Mouse (Mus musculus): ENCODE data around the gene Thumpd3. TPM values are rescaled to one million over a fixed set of nuclear protein-coding genes. Genes with fewer than 3 reads are reported as not detected.
A peak's percentile ranks its signal among the peaks of the same experiment; 100 is the strongest.

Thumpd3 gene
- total RNA-seq, 1 experiment, result 63.6 TPM

GRCm38 (mm10) chr6:113079492-113079891 lies 33.5 kb downstream of the Thumpd3 start:
- in situ Hi-C loops (cut with MboI; ENCODE audit: low sequenced_read_pairs in 2 of 2, unreplicated experiment in 2 of 2), result no loop called here
- peaks cover 4 to 16% of the 10 kb centered on the region in 2 experiments; a peak in 3 of 4 replicates for H3K4me1 ChIP-seq (ENCODE audit: control insufficient read depth in 2 of 2, insufficient read depth in 2 of 2, low read length in 2 of 2, poor library complexity in 1 of 2)
- TF ChIP-seq HCFC1 (IDR thresholded peaks at IDR 0.05; ENCODE audit: borderline replicate concordance, insufficient read depth, low read length) (no peak), MAFK (IDR thresholded peaks at IDR 0.05; ENCODE audit: insufficient read depth, low read depth, low read length) (no peak), CHD2 (IDR thresholded peaks at IDR 0.05; ENCODE audit: low read depth, low read length) (no peak), ZC3H11A (IDR thresholded peaks at IDR 0.05; ENCODE audit: borderline replicate concordance, low read depth, low read length) (no peak), ZNF384 (IDR thresholded peaks at IDR 0.05; ENCODE audit: low read depth, low read length) (no peak)
- H3K4me3 ChIP-seq (ENCODE audit: insufficient read depth in 1 of 2, low read depth in 1 of 2, low read length in 2 of 2, poor library complexity in 1 of 2, severe bottlenecking in 1 of 2), result peak overlapping the region; percentile 52 to 86
- peaks cover 2% of the 10 kb centered on the region; the same call in 1 of the 2 replicates for H3K36me3 ChIP-seq (ENCODE audit: control insufficient read depth, insufficient read depth, low read length, poor library complexity, severe bottlenecking)
- H3K27ac ChIP-seq (ENCODE audit: insufficient read depth, low read depth, low read length, poor library complexity, severe bottlenecking), result peak overlapping the region; percentile 40; the same call in 1 of the 2 replicates
- H3K9ac ChIP-seq (ENCODE audit: insufficient read depth, low read depth, low read length, poor library complexity, severe bottlenecking), result peak overlapping the region; percentile 66
- no peak for DNase-seq (ENCODE audit: low read depth, low spot score)
- no peaks in the 10 kb centered on the region for H3K9me3 ChIP-seq (ENCODE audit: control insufficient read depth, insufficient read depth, low read depth, low read length)

- TF ChIP-seq ZNF384 (IDR thresholded peaks at IDR 0.05; ENCODE audit: low read depth, low read length) (peak; percentile 50; the same call in 1 of the 2 replicates), CHD2 (IDR thresholded peaks at IDR 0.05; ENCODE audit: low read depth, low read length) (no peak)
- H3K4me3 ChIP-seq (ENCODE audit: insufficient read depth in 1 of 2, low read depth in 1 of 2, low read length in 2 of 2, poor library complexity in 1 of 2, severe bottlenecking in 1 of 2), result peak overlapping the region in 1 of 2 experiments; percentile 11; a peak in 2 of 4 replicates
- 0 out of 2 replicates have a peak, but pooled peaks cover 2% of the 10 kb centered on the region for H3K36me3 ChIP-seq (ENCODE audit: control insufficient read depth, insufficient read depth, low read length, poor library complexity, severe bottlenecking)
- no peak overlapping the region for H3K9ac ChIP-seq (ENCODE audit: insufficient read depth, low read depth, low read length, poor library complexity, severe bottlenecking)
- in situ Hi-C loops (cut with MboI; ENCODE audit: low sequenced_read_pairs in 2 of 2, unreplicated experiment in 2 of 2), result no loop called here
- peaks cover 4 to 23% of the 10 kb centered on the region in 2 experiments; a peak in 3 of 4 replicates for H3K4me1 ChIP-seq (ENCODE audit: control insufficient read depth in 2 of 2, insufficient read depth in 2 of 2, low read length in 2 of 2, poor library complexity in 1 of 2)
- no peak overlapping the region; the same call in 1 of the 2 replicates for H3K27ac ChIP-seq (ENCODE audit: insufficient read depth, low read depth, low read length, poor library complexity, severe bottlenecking)
- H3K9me3 ChIP-seq (ENCODE audit: control insufficient read depth, insufficient read depth, low read depth, low read length), result no peaks in the 10 kb centered on the region
- DNase-seq (ENCODE audit: low read depth, low spot score), result peak; percentile 38
Observed at GRCm38 (mm10) chr6:113082229-113082628, 36.2 kb downstream of the Thumpd3 start.

- no peak for DNase-seq (ENCODE audit: low read depth, low spot score)
- TF ChIP-seq ZNF384 (IDR thresholded peaks at IDR 0.05; ENCODE audit: low read depth, low read length), result no peak
- no peak for TF ChIP-seq HCFC1 (IDR thresholded peaks at IDR 0.05; ENCODE audit: borderline replicate concordance, insufficient read depth, low read length)
- no peak for TF ChIP-seq ZC3H11A (IDR thresholded peaks at IDR 0.05; ENCODE audit: borderline replicate concordance, low read depth, low read length)
- no peak for TF ChIP-seq MAFK (IDR thresholded peaks at IDR 0.05; ENCODE audit: insufficient read depth, low read depth, low read length)
- no peak for TF ChIP-seq CHD2 (IDR thresholded peaks at IDR 0.05; ENCODE audit: low read depth, low read length)
- Histone ChIP-seq H3K36me3 (ENCODE audit: control insufficient read depth, insufficient read depth, low read length, poor library complexity, severe bottlenecking) (0 out of 2 replicates have a peak, but pooled peaks cover 2% of the 10 kb centered on the region), H3K9ac (ENCODE audit: insufficient read depth, low read depth, low read length, poor library complexity, severe bottlenecking) (no peak overlapping the region), H3K4me3 (ENCODE audit: insufficient read depth in 1 of 2, low read depth in 1 of 2, low read length in 2 of 2, poor library complexity in 1 of 2, severe bottlenecking in 1 of 2) (no peak overlapping the region), H3K4me1 (ENCODE audit: control insufficient read depth in 2 of 2, insufficient read depth in 2 of 2, low read length in 2 of 2, poor library complexity in 1 of 2) (peaks cover 2 to 23% of the 10 kb centered on the region in 2 experiments; a peak in 3 of 4 replicates), H3K27ac (ENCODE audit: insufficient read depth, low read depth, low read length, poor library complexity, severe bottlenecking) (no peak overlapping the region), H3K9me3 (ENCODE audit: control insufficient read depth, insufficient read depth, low read depth, low read length) (no peaks in the 10 kb centered on the region)
- in situ Hi-C loops (cut with MboI; ENCODE audit: low sequenced_read_pairs in 2 of 2, unreplicated experiment in 2 of 2), result no loop called here
Observed at GRCm38 (mm10) chr6:113084590-113084989, 38.6 kb downstream of the Thumpd3 start.

GRCm38 (mm10) chr6:113093206-113093605 lies 47.2 kb downstream of the Thumpd3 start:
- Histone ChIP-seq H3K9me3 (ENCODE audit: control insufficient read depth, insufficient read depth, low read depth, low read length) (no peaks in the 10 kb centered on the region), H3K4me1 (ENCODE audit: control insufficient read depth in 2 of 2, insufficient read depth in 2 of 2, low read length in 2 of 2, poor library complexity in 1 of 2) (peaks cover 0 to 10% of the 10 kb centered on the region in 2 experiments; a peak in 1 of 4 replicates), H3K36me3 (ENCODE audit: control insufficient read depth, insufficient read depth, low read length, poor library complexity, severe bottlenecking) (no peaks in the 10 kb centered on the region), H3K27ac (ENCODE audit: insufficient read depth, low read depth, low read length, poor library complexity, severe bottlenecking) (no peak overlapping the region), H3K9ac (ENCODE audit: insufficient read depth, low read depth, low read length, poor library complexity, severe bottlenecking) (no peak overlapping the region), H3K4me3 (ENCODE audit: insufficient read depth in 1 of 2, low read depth in 1 of 2, low read length in 2 of 2, poor library complexity in 1 of 2, severe bottlenecking in 1 of 2) (no peak overlapping the region)
- in situ Hi-C loops (cut with MboI; ENCODE audit: low sequenced_read_pairs in 2 of 2, unreplicated experiment in 2 of 2), result no loop called here
- TF ChIP-seq HCFC1 (IDR thresholded peaks at IDR 0.05; ENCODE audit: borderline replicate concordance, insufficient read depth, low read length), result no peak
- TF ChIP-seq CHD2 (IDR thresholded peaks at IDR 0.05; ENCODE audit: low read depth, low read length), result no peak
- TF ChIP-seq ZC3H11A (IDR thresholded peaks at IDR 0.05; ENCODE audit: borderline replicate concordance, low read depth, low read length), result no peak
- no peak for TF ChIP-seq MAFK (IDR thresholded peaks at IDR 0.05; ENCODE audit: insufficient read depth, low read depth, low read length)
- TF ChIP-seq ZNF384 (IDR thresholded peaks at IDR 0.05; ENCODE audit: low read depth, low read length), result no peak
- DNase-seq (ENCODE audit: low read depth, low spot score), result no peak

- TF ChIP-seq MAFK (IDR thresholded peaks at IDR 0.05; ENCODE audit: insufficient read depth, low read depth, low read length) (no peak), ZC3H11A (IDR thresholded peaks at IDR 0.05; ENCODE audit: borderline replicate concordance, low read depth, low read length) (no peak), HCFC1 (IDR thresholded peaks at IDR 0.05; ENCODE audit: borderline replicate concordance, insufficient read depth, low read length) (no peak), ZNF384 (IDR thresholded peaks at IDR 0.05; ENCODE audit: low read depth, low read length) (no peak), CHD2 (IDR thresholded peaks at IDR 0.05; ENCODE audit: low read depth, low read length) (no peak)
- Histone ChIP-seq H3K9ac (ENCODE audit: insufficient read depth, low read depth, low read length, poor library complexity, severe bottlenecking) (no peak overlapping the region), H3K4me1 (ENCODE audit: control insufficient read depth in 2 of 2, insufficient read depth in 2 of 2, low read length in 2 of 2, poor library complexity in 1 of 2) (peaks cover 0 to 16% of the 10 kb centered on the region in 2 experiments; a peak in 2 of 4 replicates), H3K9me3 (ENCODE audit: control insufficient read depth, insufficient read depth, low read depth, low read length) (no peaks in the 10 kb centered on the region), H3K27ac (ENCODE audit: insufficient read depth, low read depth, low read length, poor library complexity, severe bottlenecking) (no peak overlapping the region), H3K4me3 (ENCODE audit: insufficient read depth in 1 of 2, low read depth in 1 of 2, low read length in 2 of 2, poor library complexity in 1 of 2, severe bottlenecking in 1 of 2) (no peak overlapping the region), H3K36me3 (ENCODE audit: control insufficient read depth, insufficient read depth, low read length, poor library complexity, severe bottlenecking) (no peaks in the 10 kb centered on the region)
- in situ Hi-C loops (cut with MboI; ENCODE audit: low sequenced_read_pairs in 2 of 2, unreplicated experiment in 2 of 2), result no loop called here
- DNase-seq (ENCODE audit: low read depth, low spot score), result no peak
Observed at GRCm38 (mm10) chr6:113095547-113095946, 49.5 kb downstream of the Thumpd3 start.
